Mouse (Mus musculus) frontal cortex, postnatal 10 days (tissue): ENCODE data around the gene Adamts13.

Source experiments
- DNase-seq, 2 experiments: peaks; one replicate each; pipeline ENCODE4 v3.0.0; 2022; ENCODE audit warnings: low spot score in 2 of 2, mixed read lengths in 1 of 2

The Adamts13 gene

DNA sequence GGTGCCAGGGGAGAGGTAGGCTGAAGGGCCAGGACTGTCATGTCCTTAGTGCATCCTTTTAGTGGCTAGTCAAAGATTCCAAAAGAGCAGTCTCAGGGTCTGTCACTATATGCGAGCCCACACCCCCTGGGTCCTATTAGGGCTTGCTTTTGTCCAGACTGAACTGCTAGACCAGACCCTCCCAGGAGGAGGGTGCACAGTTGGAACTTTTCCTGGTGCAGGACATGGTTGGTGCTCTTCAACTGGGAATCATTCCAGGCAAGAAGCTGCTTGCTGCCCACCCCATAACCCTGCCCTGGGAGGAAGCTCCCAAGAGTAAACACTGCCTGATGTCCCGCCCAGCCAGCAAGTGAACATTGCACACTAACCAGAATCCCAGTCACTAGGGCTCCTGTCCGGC lies at the start of gene Adamts13:
TSS of gene Adamts13 (plus strand) at position 301 of the 400 bp plus-strand sequence.
- DNase-seq = no peak

DNA sequence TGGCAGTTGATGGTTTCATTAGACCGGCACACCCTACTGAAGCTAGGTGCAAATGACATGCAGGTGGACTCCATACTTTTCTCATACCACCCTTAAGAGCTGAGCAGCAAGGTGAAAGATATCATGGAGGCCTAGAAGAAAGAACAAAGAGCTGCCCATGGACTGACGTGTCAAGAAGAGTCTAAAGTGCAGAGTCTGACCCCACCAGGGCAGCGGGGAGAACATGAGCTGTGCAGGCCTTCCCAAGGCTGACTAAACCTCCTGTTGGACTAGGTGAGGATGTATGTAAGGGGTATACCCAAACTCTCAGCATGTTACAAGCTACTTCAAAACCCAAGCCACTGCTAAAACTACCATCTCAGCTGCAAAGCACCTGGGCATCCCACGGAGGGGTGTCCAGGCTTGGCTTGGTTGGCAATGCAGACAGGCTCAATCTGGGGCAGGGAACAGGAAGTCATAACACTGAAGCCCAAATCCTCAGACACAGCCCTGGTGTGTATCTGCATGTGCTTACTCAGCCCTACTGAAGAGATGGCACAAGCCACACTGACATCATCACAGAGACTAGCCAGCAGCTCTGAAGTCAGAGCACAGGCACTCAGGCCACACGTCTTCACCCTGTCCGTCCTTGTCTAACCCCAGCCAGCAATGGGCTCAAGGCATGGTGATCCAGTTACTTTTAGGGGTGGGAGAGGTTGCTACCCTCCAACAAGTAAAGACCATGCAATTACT lies 45.3 kb upstream of the Adamts13 start:
- no peak for DNase-seq

DNA sequence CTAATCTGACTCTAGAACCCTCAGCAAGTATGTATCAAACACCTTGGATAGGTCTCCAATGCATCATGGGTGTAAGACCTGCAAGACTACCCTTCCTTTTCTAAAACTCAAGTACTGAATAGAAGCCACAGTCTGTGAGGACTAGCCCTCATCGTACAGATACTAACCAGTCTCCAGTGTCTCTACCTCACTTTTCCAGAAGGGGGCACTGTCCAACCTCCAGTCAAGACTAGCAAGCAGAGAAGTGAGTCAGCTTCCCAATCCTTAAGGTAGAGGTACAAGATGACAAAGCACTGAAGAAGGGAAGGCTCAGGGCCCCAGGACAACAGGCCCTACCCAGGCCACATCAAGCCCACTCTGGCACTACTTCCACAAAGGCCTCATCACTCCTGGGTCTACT lies 42.8 kb upstream of the Adamts13 start:
- peak in 1 of 2 experiments; percentile 50 for DNase-seq

DNA sequence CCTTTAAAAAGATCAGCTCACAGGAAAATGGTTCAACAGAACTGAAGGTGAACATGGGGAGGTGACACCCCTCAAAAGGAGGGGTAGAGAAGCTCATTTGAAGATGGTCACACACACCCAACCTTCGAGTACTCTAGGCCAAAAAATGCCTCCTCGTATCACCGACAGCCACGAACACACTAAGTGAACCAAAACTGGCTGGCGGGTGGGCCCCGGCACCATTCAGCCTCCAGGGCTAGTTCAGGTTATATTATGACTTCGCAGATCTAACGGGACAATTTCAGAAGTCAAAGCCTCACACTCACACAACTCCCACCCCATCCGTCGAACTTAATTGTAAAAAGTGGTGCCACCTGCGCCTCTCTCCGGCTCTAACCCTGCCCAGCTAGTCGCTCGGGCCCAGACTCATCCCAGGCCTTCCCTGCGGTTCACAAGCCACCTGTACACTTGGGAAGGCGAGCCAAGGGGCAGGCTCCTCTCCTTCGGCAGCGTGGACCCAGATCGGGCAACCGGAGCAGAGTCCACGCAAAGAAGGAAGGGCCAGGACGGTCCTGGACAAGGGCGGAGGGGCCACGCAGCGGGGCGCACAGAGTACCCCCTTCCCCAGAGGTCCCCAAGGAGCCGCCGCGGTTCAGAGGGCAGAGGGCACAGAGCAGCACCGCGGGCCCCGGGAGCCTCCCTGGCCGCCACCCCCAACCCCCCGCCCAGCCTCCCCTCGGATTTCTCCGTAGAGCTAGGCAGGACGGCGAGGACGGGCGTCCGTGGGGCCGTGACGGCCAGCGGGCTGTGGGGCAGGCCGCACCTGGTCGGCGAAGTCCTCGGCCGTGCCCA lies 40.5 kb upstream of the Adamts13 start:
- peak in 1 of 2 experiments; percentile 25 for DNase-seq

DNA sequence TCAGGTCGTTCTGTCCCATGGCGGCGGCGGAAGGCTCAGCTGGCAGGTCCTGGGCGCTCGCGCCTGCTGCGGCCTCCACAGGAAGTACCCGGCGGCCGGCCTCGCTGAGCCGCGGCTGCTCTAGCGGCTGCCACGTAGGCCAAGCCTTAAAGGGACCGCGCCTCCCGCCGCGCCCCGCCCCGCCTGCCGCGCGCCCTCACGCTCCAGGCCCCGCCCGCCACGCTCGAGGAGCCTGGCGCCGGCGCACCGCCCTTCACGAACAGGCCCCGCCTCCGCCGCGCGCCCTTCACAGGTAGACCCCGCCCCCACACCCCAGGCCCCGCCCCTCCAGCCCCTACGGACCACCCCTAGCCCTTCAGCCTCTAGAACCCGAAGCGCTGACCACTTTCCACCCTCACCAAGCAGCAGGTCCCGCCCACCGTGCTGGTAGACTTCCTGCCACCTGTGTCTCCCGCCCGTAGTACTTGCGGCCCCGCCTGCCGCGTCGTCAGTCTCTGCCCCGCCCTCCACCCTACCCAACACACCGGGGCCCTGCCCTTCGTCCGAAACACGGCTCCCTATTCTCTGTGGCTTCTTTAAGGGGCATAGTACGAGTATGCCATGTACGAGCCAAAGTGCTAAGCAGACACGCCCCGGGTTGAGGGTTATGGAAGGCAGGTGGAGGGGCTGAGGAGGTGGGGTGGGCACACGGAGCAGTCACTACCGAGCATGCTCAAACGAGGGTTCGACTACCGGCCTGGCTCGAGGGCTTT lies 39.7 kb upstream of the Adamts13 start, which contains the start of the genes Surf4 and Stkld1:
TSS of gene Surf4 (minus strand) at position 625 of the 752 bp plus-strand sequence.
TSS of gene Stkld1 (plus strand) at position 744 of the 752 bp plus-strand sequence.
- DNase-seq = peak; percentile 82 to 89

DNA sequence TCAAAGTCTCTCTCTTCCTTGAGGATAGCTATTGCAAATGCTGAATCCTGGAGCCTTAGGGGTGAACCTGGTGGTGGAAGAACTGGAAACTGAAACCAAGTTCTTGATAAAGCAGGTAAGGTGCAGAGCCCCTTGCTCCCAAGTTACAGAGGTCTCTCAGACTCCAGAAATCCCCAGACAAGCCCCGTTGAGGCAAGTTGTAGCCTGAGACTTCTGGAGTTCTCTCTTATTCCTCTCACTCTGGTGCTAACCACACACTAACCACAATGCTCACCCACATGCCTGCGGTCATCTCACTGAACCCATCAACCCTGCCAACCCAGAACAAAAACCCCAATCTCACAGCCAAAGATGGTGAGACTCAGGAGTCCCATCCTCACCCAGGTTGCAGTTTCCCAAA lies 37.9 kb upstream of the Adamts13 start:
- DNase-seq = no peak

DNA sequence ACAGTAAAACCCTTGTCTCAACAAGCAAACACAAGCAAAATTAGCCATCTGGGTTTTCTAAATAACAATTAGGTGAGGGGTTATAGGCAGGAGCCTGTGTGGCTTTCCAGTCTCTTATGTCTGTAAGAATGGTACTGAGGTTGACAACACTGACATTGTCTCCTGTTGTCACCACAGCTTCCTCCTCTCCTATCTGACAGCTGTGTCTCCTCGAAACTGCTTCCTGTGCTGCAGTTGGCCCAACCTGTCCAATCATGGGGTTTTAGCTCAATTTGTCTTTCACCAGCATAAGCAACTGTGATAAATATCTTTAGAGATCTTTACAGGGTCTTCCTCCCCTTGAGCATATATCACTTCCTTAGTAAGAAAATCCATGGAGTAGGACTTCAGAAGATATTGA lies 36.8 kb upstream of the Adamts13 start:
- DNase-seq = no peak

DNA sequence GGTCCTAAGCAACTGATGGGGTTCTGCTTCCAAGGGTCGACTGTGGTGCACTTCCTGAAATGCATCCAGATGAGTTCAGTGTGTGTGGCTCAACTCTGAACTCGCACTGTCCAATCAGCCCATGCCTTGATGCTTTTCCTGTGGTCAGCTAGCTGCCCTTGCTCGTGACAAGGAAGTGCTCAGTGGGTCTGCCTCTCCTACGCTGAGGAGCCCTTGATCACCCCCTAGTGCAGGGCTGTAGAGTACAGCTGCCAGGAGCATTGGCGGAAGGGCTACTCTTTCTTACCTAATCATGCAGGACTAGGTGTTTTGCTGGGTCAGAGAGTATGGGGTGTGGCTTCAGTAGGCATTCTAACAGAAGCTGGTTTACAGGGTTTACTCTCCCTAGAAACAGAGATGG lies 31.7 kb upstream of the Adamts13 start:
- DNase-seq = no peak

DNA sequence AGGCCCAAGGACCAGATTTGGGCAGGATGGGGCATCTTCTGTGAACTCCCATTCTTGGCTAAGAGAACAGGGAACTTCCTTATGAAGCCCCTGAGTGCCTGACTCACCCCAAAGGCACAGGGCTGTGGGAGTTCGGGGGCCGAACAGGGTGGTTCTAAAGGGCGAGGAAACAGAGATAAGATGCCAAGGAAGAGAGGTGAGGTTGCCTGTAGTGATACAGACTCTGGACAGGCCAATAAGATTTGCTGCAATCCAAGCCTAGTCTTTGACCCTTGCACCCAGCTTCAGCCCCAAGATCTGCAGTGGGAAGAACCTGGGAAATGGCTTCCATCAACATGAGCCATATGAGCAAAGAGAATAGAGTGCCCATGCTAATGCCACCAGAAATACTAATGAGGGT lies 30.0 kb upstream of the Adamts13 start:
- DNase-seq = no peak

DNA sequence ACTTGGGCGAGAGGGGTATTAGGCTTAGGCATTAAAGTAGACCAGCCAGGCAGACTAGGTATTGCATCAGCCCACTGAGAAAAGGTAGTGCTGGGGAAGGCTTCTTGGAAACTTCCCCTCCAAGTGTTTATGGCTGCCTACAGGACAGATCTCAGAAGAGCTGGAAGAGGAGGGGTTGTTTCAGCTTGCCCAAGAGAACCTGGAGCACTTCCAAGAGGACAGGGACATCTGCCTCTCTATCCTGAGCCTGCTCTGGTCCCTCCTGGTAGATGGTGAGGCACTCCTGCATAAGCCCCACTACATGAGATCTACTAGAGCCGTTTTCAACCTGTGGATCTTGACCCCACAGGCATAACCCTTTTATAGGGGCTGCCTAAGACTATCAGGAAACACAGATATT lies 22.8 kb upstream of the Adamts13 start:
- no peak for DNase-seq

DNA sequence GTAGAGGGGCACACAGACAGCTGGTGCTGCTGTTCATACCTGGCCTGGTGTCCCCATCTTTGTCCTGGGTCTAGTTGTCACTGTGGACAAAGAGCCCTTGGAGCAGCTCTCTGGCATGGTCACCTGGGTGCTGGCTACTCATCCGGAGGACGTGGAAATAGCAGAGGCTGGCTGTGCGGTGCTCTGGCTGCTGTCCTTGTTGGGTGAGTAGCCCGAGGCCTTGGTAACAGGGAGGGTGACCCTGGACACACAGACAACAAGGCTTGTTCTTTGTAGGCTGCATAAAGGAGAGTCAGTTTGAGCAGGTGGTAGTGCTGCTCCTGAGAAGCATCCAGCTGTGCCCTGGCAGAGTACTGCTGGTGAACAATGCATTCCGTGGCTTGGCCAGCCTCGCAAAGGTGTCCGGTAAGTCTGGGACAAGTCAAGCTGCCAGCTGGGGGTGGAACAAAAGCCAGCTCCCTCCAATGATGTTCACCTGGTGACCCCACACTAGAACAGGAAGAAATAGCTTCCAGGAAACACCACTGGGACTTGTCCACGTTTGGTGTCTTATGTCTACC lies 21.8 kb upstream of the Adamts13 start:
- DNase-seq = no peak

DNA sequence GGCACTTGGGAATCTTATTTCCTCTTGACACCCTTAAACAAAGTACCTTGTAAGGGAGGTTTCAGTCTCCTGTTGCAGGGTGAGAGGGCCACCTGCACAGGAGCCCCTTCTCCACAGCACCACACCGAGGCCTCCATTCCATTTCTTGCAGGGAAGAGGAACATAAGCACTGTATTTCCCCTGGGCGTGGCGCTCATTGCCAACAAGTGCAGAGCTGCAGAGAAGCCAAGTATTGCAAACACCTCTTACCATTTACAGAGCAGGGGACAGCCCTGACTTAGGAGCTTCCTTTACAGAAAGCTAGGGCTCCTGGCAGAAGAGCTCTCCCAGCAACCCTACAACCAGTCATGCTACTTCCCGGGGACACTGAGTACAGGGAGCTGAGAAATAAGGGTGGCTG lies 21.0 kb upstream of the Adamts13 start:
- no peak for DNase-seq

DNA sequence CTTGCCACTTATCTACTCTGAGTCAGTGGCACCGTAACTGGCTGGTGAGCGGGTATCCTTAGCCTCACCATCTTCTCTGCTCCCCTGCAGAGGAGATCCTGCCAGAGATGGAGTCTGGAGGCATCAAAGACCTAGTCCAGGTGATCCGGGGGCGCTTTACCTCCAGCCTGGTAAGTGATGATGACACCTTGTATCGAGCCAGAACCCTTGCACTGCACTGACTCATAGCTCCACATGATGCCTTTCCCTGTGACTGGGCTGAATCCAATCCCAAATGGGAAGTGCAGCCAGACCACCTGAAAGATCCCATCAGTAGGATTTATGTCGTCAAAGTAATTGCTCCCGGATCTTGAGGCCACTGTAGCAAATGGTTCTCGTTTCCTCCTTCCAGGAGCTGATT lies 20.4 kb upstream of the Adamts13 start:
- no peak for DNase-seq

DNA sequence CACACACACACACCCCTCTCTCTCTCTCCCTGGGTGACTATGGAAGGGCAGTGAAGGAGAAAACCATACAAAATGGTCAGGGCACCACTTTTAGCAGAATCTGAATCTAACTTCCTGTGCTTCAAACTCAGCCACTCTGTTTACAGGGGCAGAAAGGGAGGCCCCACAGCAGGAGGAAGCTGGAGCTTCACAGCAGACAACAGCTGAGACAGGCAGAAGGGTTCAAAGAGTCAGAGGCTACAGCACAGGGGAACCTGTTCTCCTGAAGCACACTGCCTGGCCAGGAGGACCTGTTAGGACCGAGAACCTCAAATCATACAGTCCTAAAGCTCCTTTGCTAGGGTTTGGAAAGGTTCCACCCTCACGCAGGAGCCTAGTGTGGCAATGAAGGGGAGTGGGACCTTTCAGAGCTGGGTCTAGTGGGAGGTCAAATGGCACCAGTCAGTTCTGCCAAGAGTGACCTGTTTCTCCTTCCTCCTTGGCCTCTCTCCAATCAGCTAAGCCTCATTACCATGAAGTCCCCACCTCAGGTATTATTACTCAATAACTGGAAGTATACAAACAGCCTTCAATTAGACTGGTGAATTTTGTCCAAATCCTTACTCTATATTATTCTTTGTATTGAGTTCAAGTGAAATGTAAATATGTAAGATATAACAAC lies 18.4 kb upstream of the Adamts13 start:
- DNase-seq = no peak

DNA sequence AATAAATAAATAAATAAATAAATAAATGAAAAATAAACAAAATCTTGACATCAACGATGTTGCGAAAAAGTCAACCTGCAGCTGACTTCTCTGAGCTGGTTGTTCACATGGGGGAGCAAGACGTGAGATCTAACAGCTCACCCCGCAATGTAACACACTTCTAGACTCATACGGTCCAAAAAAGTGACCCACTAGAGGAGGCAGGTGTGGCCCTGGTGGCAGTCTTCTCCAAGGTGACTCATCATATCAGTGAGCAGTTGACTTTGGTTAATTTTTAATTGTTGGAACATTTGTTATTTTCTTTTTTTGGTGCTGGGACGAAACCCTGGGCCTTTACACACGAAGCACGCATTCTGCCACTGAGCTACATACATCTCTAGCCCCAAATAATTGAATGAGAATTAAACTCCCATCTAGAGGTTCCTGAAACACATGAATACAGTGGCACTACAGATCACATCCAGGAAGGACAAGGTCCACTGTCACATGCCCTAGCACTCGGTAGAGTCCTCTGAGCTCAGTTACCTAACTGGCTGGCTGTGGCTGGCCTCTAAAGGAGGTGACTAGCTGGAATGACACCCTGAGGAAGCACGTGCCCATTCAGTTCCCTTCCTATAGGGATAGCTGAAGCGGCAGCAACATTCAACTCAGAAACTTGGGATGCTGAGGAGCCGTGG lies 16.3 kb upstream of the Adamts13 start:
- no peak for DNase-seq

DNA sequence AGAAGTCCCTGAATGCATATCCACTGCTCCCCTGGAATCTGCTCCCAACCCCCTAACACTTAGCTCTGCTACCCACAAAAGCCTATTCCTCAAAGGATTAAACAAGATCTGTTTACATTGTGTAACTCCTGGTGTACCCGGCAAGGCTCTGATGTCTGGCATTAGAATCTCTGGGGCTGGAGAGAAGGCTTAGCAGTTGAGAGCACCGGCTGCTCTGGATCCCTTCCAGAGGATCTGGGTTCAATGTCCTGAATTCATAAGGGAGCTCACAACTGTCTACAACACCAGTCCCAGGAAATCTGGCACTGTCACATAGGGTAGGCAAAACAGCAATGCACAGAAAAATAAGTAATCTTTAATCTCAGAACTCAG lies 15.7 kb upstream of the Adamts13 start:
- no peak for DNase-seq

DNA sequence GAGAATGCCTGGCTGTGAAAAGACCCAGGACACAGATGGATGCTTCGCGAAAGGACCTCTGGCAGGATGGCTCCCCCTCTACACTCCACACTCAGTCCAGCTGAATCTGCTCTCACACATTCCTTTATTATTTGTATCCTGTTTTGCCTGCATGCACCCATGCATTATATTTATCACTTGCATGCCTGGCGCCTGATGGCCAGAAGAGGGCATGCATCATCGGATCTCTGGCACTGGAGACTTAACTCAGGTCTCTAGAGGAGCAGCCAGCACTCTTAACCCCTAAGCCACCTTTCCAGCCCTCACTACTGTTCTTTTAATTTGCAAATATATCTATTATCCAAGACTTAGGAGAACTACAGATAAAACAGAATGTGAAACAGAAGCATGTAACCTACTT lies 12.5 kb upstream of the Adamts13 start:
- no peak for DNase-seq

DNA sequence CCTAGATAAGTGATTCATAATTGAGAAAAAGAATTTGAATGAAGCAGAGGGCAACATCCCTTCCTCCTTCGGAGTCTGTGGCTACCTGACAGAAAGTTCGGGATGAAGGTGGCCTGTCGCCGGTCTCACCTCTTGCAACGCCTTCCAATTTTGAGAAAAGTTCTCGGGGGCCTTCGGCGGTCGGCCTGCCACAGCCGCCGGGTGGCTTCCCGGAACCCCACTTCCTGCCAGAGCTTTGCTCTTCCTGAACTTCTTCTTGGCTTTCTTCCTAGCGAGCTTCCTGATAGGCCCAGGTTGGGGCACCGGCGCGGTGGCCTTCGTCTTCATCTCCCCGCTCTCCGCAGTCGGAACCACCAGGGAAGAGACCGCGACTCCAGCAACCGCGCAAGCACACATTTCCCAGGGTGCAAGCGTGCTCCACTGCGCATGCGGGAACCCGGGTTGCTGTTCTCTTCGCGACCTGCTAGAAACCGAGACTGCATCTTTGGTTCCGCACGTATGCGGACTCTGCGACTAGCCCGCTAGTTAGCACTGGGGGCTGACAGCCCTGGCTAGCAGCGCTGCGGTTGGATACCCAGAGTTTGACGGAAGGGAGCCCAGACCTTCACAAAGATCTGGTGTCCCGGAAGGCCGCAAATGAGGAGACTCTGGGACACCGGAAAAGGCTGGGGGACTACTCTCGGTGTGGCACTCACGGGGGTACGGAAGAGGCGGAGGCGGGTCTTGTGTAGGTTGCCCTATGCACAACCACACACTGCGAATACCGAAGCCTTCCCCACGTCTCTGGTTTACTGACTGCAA lies 9.1 kb upstream of the Adamts13 start, which contains the start of gene Rexo4:
TSS of gene Rexo4 (minus strand) at position 464 of the 801 bp plus-strand sequence.
- peak; percentile 92 to 93 for DNase-seq

DNA sequence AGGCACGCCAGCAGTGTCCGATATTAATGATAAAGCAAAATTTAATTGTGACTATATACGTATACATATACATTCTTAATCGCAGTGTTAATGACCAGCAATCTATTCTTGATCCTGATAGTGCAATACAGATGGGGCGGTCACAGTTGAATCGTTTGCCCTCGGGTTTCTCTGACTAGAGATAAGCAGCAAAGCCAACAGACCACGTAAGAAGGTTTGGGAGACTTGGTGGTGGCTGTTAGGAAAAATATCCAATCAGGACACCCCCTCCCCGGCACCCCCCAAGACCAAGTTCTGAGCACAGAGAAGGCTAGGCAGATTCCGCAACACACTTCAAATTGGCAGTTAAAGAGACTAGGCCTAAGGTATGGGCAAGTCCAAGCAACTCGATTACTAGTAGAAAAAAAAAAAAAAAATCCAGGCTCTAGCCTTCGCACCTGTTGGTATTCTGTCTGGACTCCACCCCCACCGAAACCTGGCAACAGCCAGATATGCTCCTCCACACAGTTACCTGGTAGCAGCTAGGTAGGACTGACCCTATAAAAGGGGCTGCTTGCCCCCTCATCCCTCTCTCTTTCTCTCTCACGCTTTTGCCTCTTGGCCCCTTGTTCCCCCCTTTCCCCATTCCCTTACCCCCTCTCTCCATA lies 8.4 kb upstream of the Adamts13 start:
- no peak for DNase-seq
